Mouse (Mus musculus) spleen, postnatal 36 days (tissue): ENCODE data around the gene Rcan1.

Experiments
- DNase-seq, 2 experiments: peaks; one replicate each; pipeline ENCODE4 v3.0.0; 2022; ENCODE audit warnings: low spot score in 2 of 2, mixed read lengths in 1 of 2

The Rcan1 gene

GRCm38 (mm10) chr16:92472898-92473297 is 2.2 kb upstream of the Rcan1 start:
- no peak for DNase-seq

DNA sequence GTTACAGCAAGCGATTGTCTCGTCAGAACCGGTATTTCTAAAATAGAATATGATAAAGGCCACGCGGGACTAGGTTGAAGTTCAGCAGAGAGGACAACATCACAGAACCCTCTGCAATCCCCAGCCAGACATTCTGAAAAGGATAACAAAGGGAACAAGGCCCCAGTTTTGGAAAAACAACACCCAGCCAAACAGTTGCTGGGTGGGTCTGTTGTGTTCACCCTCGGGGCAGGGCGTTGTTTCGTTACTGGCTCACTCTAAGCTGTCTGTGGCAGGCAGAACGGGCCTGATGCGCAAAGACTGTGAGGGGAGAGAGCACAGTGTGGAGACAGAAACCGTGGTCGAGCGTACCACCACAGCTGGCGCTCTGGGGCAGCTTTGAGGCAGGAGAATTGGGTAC is 2.2 kb downstream of the Rcan1 start:
- DNase-seq, result no peak

GRCm38 (mm10) chr16:92467041-92467440 is 3.6 kb downstream of the Rcan1 start:
- no peak for DNase-seq

DNA sequence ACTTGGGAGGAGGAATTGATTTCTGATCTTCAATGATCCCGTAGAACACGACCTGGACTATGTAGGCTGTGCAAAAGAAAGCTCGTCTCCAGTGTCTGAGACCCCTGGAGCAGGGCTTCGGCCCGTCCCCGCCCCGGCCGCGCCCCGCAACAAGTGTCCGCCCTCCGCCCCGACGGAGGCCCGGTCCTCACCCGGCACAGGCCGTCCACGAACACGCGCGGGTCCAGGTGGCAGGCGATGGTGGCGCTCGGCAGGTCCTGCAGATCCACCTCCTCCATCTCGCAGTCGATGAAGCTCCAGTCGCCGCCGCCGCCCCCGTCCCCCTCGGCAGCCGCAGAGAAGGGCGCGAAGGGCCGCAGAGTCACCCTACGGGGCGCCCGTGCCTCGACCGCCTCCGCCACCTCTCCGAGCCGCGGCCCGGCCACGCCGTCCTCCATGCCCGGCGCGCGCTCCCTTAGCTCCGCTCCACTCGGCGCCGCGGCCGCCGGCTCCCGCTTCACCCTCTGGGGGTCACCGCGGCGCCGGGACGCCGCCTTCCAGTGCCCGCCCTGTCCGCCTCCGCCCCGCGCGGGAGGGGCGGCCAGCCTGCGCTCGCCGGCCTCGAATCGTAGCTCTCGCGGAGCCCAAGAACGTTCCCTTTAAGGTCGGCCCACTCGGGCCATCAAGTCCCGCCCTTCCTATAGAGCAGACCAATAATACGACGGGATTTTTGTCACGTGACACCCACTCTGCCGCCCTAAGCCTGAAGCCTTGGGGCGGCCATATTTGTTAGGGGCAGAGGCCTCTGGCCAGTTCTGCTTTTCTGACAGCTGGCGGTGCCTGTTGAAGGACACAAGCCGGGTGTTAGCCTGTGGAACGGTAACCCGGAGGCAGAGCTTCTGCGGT is 4.8 kb downstream of the Rcan1 start:
- peak; percentile 97 for DNase-seq

DNA sequence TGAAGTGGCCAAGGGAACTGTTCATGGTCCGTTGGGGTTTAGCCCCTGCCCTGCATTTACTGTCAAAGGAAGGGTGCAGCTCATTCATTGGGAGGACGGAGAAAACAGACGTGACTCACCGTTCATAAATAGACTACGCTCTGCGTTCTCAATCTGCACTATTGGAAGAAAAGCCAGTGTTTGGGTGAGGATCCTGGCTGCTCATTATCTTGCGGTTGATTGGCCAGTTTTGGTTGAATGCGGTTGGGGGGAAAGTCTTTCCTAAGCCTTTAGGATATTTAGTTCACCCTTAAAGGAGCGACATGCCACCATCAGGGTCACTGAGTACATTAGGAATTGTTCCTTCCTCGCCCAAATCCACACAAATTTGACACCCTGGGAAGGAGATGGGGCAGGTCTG is 5.4 kb downstream of the Rcan1 start:
- DNase-seq, result no peak

DNA sequence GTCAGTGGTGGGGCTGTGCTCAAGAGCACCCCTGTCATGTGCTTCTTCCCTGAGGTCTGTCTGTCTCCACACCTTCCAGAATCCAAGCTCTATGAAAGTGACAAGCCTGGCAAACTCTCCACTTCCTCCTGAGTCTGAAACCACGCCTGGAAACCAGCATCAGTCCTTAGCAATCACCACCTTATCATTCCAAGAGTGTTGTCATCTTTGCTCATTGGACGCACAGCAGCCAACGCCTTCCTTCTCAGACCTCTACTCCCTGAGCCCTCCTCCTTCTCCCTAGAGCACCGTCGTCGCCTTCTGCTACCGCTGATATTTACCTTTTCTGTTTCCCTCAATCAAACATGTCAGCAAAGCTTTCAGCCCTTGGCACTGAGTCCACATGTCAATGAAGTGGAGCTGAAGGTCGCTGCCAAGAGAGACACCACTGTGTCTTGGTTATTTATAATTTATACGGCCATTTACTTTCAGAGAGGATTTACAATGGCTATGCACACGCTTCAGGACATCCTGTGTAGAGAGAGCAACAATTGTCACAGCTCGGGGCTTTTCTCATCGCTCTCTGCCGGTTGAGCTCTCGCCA is 6.2 kb downstream of the Rcan1 start:
- DNase-seq, result no peak

- DNase-seq, result no peak
Measured at GRCm38 (mm10) chr16:92461412-92461811, 9.3 kb downstream of the Rcan1 start.

- peak; percentile 19 to 29 for DNase-seq
Measured at GRCm38 (mm10) chr16:92457594-92457993, 13.1 kb downstream of the Rcan1 start.

DNA sequence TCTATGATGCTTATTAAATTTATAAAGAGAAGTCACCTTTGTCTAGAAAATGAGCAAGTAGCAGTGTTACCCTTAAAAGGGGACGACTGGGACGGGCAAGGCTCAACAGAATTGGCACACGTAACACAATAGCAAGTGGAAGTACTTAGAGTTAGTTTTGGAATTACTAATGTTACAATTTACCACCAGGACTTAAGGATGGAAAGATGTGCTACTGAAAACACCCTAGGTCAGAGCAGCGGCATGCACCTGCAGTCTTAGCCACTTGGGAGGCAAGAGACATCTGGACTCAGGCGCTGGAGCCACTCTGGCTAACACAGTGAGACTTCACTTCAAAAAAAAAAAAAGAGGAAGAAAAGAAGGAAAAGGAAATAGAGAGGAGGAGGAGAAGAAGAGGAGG is 14.7 kb downstream of the Rcan1 start:
- no peak for DNase-seq

DNA sequence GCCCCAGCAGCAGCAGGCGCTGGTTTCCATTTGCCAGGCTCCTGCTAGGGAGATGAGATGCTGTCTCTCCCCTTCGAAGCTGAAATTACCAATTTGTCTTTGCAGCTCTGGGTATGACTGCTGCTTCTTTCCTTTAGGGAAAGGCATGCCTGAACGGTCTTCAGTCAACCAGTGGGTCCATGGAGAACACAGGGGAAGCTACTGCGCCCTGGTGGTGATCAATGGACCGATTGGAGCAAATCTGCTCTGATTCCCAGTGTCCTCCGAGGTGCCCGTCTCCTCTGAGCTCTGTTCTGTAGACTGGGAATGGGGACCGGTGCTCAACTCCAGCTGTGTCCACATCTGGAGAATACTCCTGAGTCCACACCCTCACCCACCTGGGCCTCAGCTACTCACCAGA is 15.2 kb downstream of the Rcan1 start:
- no peak for DNase-seq

- DNase-seq, result no peak
Measured at GRCm38 (mm10) chr16:92454495-92454894, 16.2 kb downstream of the Rcan1 start.

GRCm38 (mm10) chr16:92454002-92454401 is 16.7 kb downstream of the Rcan1 start:
- DNase-seq, result no peak

- no peak for DNase-seq
Measured at GRCm38 (mm10) chr16:92452609-92453008, 18.1 kb downstream of the Rcan1 start.

DNA sequence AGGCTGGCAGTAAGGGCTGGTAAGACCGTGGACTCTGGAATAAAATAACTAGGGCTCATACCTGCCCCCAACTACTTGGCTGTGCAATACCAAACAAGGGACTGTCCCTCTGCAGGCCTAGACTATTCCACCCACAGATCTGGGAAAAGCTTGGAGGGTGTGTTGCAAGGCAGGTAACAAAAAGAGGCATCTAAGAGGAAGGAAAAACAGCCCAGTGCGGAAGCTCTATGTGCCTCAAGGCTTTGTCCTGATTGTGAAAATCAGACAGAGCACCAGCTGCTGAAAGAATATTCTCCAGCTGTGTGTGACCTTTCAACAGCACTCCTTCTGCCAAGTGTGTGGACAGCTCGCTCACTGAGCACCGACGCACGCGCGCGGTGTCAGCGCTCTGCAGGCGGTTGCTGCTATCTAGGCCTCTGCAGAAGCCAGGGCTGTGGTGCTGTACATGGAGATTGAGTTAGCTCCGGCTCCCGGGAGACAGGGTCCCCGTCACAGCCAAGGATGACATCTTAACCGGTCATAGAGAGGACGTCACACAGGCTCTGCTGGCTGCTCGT is 19.1 kb downstream of the Rcan1 start:
- no peak for DNase-seq

- DNase-seq, result no peak
Measured at GRCm38 (mm10) chr16:92450331-92450730, 20.3 kb downstream of the Rcan1 start.

DNA sequence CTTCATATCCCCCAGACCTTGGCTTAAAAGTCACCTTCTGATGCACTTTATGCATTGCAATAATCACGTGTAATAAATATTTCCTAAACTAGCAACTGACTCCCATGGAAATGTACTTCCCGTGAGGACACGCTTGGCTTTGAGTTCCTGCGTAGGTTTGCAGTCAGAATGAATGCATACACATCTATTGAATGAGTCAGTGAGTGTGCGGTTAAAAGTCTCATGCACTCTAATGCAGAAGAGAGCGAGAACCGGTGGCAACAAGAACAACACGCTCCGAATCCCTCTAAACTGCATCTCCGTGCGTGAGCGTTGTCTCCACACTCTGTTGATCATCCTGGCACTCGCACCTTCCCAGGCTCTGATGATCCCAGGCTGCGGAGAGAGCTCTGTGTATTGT is 21.6 kb downstream of the Rcan1 start:
- DNase-seq, result no peak

GRCm38 (mm10) chr16:92445377-92445776 is 25.3 kb downstream of the Rcan1 start:
- no peak for DNase-seq

DNA sequence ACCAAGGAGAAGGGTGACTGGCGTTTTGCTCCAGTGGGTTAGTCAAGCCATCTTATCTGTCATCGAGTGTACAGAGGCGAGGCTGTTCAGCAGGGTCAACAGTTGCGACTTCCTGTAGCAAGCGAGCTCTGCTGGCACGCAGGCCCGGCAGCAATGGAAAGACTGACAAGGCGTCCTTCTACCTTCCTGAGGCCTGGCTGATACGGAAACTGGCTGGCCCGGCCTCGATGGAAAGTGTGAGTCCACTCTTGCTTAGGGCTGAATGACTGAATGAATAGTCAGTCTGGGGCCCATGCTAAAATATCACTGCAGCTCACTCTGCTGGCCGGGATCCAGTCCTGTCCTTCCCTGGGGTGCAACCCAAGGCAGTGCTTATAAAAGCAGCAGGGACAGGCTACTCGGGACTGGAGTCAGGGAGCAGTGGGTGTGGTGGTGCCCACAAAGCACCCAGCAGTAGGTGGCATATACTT is 27.0 kb downstream of the Rcan1 start:
- peak; percentile 56 to 67 for DNase-seq

DNA sequence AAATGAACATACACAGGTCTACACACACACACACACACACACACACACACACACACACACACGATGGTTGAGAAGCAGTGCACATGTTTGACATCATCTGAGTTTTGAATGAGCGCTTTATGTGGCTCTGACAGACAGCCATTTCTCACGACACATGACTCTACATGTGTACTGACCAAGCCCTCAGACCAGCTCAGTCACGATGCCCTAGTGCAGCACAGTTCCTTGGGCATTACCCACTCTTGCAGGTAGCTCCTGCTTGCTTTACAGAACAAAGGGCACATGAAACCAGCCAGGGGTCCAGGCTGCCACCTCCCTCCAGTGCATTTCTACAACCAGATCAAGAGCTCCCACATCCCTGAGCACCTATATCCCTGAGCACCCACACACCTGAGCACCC is 27.7 kb downstream of the Rcan1 start:
- DNase-seq, result no peak

DNA sequence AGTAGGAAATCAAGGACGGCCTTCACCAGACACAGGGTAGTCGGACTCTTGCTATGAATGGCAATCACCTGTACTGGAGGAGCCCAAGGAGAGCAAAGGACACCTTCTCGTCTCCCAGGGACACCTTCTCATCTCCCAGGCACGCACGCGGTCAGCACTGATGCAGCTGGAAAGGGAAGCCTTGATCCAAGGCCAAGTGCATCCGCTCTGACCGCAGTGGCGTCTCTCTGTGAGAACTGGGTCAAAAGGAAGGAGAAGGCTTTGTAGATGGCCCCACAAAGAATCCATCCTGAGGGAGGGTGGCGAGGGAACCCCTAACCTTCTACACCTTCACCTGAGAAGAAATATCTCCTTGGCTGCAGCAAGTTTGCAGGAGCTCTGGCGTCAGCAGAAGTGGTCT is 28.5 kb downstream of the Rcan1 start:
- no peak for DNase-seq

- no peak for DNase-seq
Measured at GRCm38 (mm10) chr16:92441203-92441602, 29.5 kb downstream of the Rcan1 start.

DNA sequence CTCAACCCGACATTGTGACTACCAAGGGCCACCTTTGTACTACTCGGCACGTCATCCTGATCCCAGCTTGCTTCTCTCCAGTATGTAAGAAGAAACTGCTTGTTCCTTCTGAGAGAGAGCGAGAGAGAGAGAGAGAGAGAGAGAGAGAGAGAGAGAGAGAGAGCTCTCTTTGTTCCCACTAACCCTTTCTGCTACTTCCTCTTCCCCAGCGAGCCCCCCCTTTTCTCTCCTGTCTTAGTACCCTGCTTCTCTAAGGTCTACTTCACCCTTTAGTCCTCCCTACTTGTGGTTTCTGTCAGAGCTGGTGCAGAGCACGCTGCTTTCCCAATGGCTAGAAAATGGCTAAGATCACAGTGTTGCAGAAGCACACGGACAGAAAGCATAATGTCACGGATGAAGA is 30.4 kb downstream of the Rcan1 start:
- DNase-seq, result peak; percentile 37 to 52

DNA sequence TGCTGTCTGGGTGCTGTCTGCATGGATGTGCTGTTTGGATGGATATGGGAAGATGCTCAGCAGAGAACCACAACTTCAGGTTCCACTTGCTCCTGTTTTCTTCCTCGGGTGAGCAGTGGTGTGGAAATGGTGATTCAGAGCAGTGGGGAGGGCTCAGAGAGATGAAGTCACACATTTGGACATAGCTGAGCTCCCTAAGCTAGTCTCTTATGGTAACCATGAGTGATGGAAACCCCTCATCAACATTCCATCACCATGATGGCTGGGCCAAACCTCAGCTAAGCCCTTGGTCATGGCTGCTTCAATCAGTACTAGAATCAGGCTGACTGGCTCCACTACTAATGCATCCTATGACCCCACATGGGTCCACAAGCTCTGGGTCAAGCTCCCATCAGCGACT is 30.9 kb downstream of the Rcan1 start:
- no peak for DNase-seq
